Mouse (Mus musculus): ENCODE results near the gene Ctsll3.

Gene Ctsll3

GRCm38 (mm10) chr13:60802749-60803148, at the start of gene Ctsll3:
TSS of gene Ctsll3 (minus strand) at chr13:60802849.
- no peak for DNase-seq (ENCODE audit: low read depth, low spot score)

DNA sequence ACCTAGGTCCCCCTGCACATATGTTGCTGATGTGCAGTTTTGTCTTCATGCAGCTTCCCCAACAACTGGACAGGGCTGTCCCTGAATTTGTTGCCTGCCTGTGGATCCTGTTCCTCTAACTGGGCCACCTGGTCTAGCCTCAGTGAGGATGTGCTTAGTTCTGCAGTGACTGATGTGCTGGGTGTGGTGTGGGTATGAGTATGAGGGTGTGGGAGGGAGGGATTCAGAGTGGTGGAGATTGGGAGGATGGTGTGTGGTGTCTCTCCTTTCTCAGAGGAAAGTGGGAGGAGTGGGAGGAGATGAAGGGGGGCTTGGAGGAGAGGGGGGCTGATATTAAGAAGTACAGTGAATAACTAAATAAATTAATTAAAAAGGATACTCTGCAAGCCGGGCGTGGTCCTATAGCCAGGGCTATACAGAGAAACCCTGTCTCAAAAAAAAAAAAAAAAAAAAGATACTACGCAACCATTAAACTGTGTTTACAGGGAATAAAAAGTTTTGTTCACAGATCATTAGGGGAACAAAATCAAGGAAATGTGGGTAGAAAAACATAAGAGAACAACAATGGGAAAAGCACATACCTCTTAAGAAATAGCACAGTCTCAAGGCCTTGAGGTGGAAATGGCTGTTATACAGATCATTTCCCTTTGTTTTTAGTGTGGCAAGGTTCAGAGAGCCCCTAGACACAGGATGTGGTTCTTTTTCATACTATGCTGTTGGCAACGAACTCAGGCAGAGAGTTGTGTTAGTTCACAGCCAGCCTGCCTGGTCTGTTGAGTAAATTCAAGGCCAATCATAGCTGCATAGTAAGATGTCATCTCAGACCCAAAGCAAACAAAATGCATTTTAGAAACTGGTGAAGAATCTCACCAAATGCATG, 45.8 kb upstream of the Ctsll3 start:
- peak; percentile 79 for DNase-seq (ENCODE audit: low read depth, low spot score)

DNA sequence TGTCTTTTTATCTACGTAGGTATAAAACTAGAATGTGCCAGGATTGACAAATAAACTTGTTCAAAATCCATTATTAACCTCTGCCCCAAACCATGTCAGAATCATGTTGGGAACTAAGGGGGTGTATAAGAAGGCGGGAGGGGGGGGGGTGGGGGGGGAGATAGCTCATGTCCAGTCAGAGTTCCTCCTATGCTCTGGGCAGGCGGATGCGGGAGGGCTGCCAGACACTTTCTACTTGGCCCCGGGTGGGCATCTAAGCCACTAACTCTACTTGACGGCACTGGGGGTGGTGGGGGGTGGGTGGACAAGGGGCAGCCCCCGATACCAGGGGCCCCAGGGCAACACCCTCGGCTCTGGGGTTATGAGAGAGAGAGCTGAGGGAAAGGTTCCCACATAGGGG, 40.5 kb upstream of the Ctsll3 start:
- DNase-seq (ENCODE audit: low read depth, low spot score) = no peak

DNA sequence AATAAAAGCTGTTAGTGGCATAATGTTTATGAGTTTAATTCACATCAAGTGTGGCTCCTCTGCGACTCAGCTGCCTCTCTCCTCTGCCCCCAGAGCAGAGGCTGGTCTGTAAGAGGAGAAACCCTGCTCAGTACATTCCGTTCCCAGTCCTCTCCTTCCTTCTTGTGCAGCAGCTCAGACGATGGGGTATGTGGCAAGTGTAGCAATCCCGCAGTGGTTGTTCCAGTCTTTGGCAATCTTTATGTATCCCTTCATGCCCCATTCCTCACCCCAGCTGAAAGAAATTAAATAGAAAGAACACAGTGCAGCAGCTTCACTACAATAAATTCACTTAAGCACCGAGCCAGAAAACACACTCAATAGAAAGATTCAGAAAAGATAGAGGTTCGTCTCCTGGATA, 40.1 kb upstream of the Ctsll3 start:
- peak; percentile 18 for DNase-seq (ENCODE audit: low read depth, low spot score)

DNA sequence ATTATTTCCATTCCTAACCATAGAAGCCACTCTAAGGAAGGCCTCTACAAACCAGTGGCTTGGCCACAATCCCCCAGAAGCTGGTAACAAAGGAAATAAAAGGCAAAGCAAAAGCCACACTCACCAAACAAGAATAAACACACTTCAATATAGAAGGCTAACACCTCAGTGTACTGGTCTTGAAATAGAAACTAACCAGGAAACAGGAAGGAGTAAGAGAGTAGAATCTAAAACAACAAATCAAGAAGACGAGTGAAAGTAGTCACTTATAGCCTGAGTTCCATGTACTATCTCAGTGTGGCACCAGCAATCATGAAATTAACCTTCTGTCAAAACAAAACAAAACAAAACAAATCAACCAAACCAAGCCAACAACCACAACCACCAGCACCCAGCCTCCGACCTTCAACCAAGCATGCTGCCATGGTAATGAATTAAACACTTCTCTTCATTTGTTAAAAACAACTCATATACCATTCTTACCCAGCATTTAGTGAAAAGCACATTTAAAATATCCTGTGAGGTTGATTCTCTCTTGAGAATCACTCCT, 36.8 kb upstream of the Ctsll3 start:
- peak; percentile 41 for DNase-seq (ENCODE audit: low read depth, low spot score)

DNA sequence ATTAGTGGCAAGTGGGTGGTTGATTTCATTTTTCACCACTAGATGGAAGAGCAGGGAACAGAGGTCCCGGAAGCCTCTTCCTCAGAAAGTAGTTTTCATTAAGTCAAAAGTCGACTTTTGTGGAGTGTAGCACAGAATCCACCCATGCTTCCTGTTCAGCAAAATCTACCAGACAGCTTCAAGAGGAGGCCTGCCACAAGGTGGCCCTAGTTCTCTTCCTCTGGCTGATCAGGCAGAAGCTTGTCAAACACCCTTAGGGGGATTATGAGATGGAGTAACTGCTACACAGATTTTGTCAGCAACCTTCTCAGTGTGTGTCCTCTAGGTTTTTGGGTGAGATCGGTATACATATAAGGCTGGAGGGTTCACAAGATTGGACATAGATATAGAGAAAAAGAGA, 23.4 kb upstream of the Ctsll3 start:
- DNase-seq (ENCODE audit: low read depth, low spot score) = peak; percentile 66

DNA sequence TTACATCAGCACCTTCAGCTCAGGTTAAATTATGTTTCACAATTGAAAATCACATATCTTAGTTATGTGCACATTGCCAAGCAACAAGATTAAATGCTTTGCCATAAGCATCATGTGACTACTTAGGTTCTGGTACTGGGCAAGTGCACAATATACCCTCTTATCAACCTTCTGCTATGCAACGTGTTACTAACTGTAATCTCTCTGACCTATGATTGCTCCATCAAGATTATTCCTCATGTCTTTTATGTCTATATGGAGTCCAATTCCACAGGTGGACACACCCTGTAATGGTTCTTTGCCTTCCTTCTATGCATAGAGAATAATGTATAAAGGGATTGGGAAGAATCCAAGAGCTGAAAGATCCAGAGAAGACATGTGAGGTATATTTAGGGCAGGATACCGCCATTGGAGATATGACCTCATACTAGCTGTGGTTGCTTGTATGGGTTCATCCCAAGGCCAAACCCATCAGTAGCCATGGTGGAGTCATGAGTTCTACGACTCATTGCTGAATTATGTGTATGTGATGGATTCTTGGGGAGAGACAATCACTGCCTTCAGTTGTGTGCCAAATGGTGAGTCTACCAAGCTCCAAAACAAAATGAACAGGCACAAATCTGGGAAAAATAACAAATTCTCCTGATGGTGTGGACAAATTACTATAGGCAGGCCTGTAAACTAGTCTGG, 18.0 kb upstream of the Ctsll3 start:
- no peak for DNase-seq (ENCODE audit: low read depth, low spot score)

GRCm38 (mm10) chr13:60819469-60819868, 16.8 kb upstream of the Ctsll3 start:
- DNase-seq (ENCODE audit: low read depth, low spot score) = peak; percentile 9

DNA sequence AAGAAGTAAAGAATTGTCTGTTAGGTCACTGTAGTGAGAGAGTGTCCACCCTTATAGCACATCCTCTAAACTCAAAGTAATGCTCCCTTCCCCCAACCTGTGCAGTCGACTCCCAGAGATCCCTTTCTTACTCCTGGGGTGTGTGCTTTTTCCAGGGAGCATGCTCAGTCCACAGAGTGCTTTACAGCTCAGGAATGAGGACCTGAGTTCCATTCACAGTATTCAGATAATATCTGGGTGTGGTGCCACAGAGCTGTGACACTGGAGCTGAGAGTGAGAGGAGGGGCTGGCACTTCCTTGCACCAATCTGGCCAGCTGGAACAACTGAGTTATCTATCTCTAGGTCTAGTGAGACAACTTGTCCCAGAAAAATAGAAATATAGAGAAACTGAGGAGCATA, 11.1 kb upstream of the Ctsll3 start:
- no peak for DNase-seq (ENCODE audit: low read depth, low spot score)

DNA sequence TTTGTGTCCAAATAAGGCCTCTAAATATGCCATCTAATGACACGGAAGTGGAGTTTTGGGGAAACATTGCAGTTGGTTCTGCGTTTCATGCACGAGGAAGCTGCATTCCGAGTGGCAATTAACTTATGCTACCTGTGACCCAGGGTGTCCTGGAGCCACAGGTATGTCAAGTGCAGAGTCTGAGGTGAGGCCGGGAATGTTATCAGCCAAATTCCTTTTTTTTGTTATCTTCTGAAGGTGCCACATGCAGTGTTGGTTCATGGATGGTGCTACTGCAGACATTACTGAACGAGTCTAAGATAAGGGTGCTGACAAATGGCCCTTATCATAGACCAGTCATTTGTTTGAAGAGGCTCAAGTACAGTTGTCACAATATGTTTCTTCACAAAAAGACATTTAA, 10.1 kb upstream of the Ctsll3 start:
- no peak for DNase-seq (ENCODE audit: low read depth, low spot score)

- no peak for DNase-seq (ENCODE audit: low read depth, low spot score)
Measured at GRCm38 (mm10) chr13:60809690-60810089, 7.0 kb upstream of the Ctsll3 start.

GRCm38 (mm10) chr13:60789466-60789865, 13.2 kb downstream of the Ctsll3 start:
- DNase-seq (ENCODE audit: low read depth, low spot score) = no peak

- no peak for DNase-seq (ENCODE audit: low read depth, low spot score)
Measured at GRCm38 (mm10) chr13:60786264-60786663, 16.4 kb downstream of the Ctsll3 start, which contains the start of gene BC051665. TSS of gene BC051665 (minus strand) at chr13:60786364.

DNA sequence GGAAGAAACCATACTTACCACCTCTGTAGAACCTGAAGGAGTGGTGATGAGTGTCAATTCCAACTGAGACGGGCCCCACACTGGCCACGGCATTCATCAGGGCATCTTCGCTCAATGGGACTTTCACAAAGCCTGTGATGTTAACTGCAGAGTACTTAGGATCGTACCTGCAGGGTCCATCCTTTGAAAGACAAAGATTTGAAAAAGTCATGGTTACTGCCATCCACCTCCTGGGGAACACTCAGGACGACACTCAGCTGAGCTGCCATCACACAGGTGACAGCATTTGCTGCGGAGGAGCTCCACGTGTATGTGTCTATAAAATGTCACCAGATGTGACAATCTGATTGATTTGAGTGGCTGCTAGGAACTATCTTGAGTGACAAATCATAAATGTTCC, 19.3 kb downstream of the Ctsll3 start:
- DNase-seq (ENCODE audit: low read depth, low spot score) = no peak

DNA sequence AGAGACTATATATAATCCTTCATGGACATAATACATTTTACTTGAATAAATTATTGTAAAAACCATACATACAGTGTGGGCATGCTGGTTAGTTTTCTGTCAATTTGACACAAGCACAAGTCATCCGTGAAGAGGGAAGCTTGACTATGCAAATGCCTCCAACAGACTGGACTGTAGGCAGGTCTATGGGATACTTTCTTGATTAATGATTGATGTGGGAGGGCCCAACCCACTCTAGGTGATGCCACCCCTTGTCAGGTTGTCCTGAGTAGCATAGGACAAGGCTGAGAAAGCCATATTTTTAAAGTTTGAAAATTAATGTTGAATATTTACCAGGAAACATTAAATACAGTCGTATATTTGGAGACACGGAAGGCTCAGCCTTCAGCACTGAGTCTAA, 22.1 kb downstream of the Ctsll3 start:
- DNase-seq (ENCODE audit: low read depth, low spot score) = no peak

- DNase-seq (ENCODE audit: low read depth, low spot score) = no peak
Measured at GRCm38 (mm10) chr13:60761161-60761560, 41.5 kb downstream of the Ctsll3 start.

DNA sequence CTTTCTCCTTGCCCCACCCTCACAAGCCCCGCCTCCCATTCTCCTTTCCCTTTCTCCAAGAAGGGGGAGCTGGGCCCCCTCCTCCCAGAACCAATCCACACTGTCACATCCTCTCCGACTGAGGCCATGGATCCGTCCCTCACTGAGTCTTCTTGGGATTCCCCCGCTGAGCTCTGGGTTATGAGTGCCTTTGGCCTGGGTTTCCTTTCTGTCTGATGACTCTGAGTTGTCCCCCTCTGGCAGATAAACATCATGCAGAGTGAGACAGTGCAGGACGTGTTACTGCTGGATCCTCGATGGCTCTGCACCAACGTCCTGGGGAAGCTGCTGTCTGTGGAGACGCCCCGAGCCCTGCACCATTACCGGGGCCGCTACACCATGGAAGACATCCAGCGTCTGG, 42.3 kb downstream of the Ctsll3 start:
- no peak for DNase-seq (ENCODE audit: low read depth, low spot score)

DNA sequence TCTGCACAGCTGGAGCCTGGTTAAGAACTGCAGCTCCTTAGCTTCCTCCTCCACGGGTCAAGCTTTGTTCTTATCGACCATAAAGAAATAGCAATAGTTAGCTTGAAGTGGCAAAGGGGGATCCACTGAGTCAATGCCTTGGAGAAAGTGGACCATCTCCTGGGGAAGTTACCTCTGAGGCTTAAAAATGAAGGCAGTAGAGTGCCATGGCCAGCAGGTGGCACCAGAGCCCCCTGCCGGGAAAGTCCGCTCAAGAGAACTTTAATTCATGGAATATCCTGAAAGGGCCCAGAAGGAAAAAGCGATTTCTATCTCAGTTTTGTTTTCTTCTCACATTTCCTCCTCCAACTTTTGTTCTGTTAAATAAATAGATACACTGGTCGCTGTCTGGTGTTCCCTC, 43.5 kb downstream of the Ctsll3 start:
- no peak for DNase-seq (ENCODE audit: low read depth, low spot score)

DNA sequence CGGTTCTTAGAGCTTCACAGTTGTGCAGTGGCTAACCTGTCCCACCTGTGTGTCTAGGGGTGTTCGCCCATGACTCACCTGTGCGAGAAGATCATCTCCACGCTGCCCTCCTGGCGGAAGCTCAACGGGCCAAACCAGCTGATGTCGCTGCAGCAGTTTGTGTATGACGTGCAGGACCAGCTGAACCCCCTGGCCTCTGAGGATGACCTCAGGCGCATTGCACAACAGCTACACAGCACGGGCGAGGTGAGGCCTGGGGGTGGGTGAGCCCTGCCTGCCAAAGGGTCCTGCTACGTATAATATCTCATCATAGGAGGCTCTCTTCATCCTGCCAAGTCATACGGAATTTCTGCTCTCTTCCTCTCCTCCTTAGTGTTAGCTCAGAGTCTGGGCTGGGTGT, 45.4 kb downstream of the Ctsll3 start:
- no peak for DNase-seq (ENCODE audit: low read depth, low spot score)

DNA sequence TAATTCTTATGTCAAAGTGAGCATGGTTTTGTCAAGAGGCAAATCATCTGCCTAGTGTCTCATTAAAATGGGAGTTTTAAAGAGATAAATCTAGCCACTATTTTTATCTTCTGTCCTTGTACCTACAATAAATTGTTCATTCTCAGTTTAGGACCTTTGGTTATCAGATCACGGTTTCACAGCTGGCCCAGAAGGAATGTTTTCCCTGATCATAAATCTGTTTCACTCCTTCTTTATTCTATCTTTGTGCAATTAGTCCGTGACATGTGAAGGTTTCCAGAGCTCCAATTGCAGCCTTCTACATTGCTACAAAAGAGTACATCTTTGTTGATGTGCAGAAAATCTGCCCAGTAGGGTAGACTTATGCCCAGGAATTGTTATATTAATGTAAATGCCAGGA, 47.4 kb downstream of the Ctsll3 start:
- no peak for DNase-seq (ENCODE audit: low read depth, low spot score)

GRCm38 (mm10) chr13:60753216-60753615, 49.4 kb downstream of the Ctsll3 start:
- no peak for DNase-seq (ENCODE audit: low read depth, low spot score)

- DNase-seq (ENCODE audit: low read depth, low spot score) = no peak
Measured at GRCm38 (mm10) chr13:60750930-60751329, 51.7 kb downstream of the Ctsll3 start.

GRCm38 (mm10) chr13:60748556-60748955, 54.1 kb downstream of the Ctsll3 start:
- DNase-seq (ENCODE audit: low read depth, low spot score) = no peak

Measured in CD4-positive helper T cell, adult 2 months (primary cell).